Mouse (Mus musculus) limb, embryonic 10.5 days (tissue): Measurements from ENCODE around the gene Gm21117. TPM values are rescaled to one million over a fixed set of nuclear protein-coding genes. Genes with fewer than 3 reads are reported as not detected.
"Not testable (repeated sequence)": the region's sequence is repeated elsewhere in the genome, so short reads cannot be mapped to it uniquely, and the experiment has no call there.

Experiments
- DNase-seq: peaks from one replicate; pipeline ENCODE4 v3.0.0-alpha.2; 2017; ENCODE audit warnings: low spot score
- H3K27ac ChIP-seq: fragments of 300-500 bp; sonication (generic); 2 replicates; pipeline ENCODE4 v1.5.1; 2016; ENCODE audit warnings: mild to moderate bottlenecking
- H3K27me3 ChIP-seq: fragments of 300-500 bp; sonication (generic); 2 replicates; pipeline ENCODE4 v1.6.1; 2016; ENCODE audit warnings: low read depth, mild to moderate bottlenecking; ENCODE audit not compliant: poor library complexity, severe bottlenecking
- H3K36me3 ChIP-seq: fragments of 300-500 bp; sonication (generic); 2 replicates; pipeline ENCODE4 v1.6.1; 2016; ENCODE audit warnings: mild to moderate bottlenecking, moderate library complexity
- H3K4me1 ChIP-seq: fragments of 300-500 bp; sonication (generic); 2 replicates; pipeline ENCODE4 v1.6.1; 2016
- H3K4me3 ChIP-seq: fragments of 300-500 bp; sonication (generic); 2 replicates; pipeline ENCODE4 v1.5.1; 2016; ENCODE audit warnings: mild to moderate bottlenecking, moderate library complexity
- H3K9me3 ChIP-seq: fragments of 300-500 bp; sonication (generic); replicated peaks from 2 replicates; pipeline ENCODE4 v1.6.1; 2016; ENCODE audit warnings: mild to moderate bottlenecking
- WGBS: fragments of 180-500 bp; shearing (Covaris S2); methylation state at CpG from one replicate; pipeline ENCODE4 v1.1.7; 2016; 5-methylcytosine and 5-hydroxymethylcytosine counted together
- polyA plus RNA-seq: library from polyadenylated mRNA; unstranded; fragments of >200 nt; fragmentation: Nextera tagmentation; extraction: Ambion mirVana; gene quantifications from 2 replicates; pipeline ENCODE4 v1.2.1, GENCODE M21; 2016

Gm21117 gene
- polyA plus RNA-seq, result not detected in 2 replicates

DNA sequence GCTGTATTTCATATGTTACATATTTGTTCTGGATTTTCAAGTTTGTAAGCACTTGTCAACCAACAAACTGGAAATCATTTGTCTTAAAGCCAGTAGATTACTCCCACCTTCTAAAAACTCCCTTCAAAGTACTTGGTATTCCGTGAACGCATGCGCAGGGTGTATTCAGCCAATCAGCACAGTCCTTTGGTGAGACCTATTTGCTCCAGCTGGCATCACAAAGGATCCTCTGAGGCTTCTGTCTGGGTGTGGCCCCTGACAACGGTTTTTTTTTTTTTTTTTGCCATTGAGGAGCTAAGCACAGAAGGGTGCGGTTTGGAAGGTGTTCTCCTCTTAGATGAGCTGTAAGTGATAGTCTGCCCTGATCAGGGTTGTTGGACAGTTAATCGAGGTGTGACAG is at the start of gene Gm21117:
TSS of gene Gm21117 (plus strand) at position 301 of the 400 bp plus-strand sequence.
- not testable (repeated sequence) for H3K27me3 ChIP-seq, H3K4me1 ChIP-seq, H3K9me3 ChIP-seq, H3K36me3 ChIP-seq, DNase-seq, H3K27ac ChIP-seq, H3K4me3 ChIP-seq
- no CpG with 5 or more reads among the region's 6 CpGs for WGBS
